Mouse (Mus musculus) MEL (cell line): ENCODE data around the gene Adgra1. TPM values are rescaled to one million over a fixed set of nuclear protein-coding genes. Genes with fewer than 3 reads are reported as not detected.

ENCODE experiments used
- DNase-seq: peaks from one replicate; pipeline ENCODE4 v3.0.0; 2011; ENCODE audit warnings: low read depth, low spot score
- H3K27ac ChIP-seq: 2 replicates; pipeline ENCODE4 v1.5.1; 2012; ENCODE audit warnings: low read depth, mild to moderate bottlenecking, control low read depth, low read length, moderate library complexity; ENCODE audit not compliant: control insufficient read depth
- H3K27me3 ChIP-seq, 2 experiments: fragments of 150-350 bp in 1 of 2; sonication (generic) in 1 of 2; 2 replicates each; pipeline ENCODE4 v1.6.1; 2012; ENCODE audit warnings: low read length in 2 of 2, mild to moderate bottlenecking in 2 of 2, improper control_type of control experiment in 1 of 2, moderate library complexity in 1 of 2; ENCODE audit not compliant: insufficient read depth in 2 of 2, control insufficient read depth in 1 of 2
- H3K36me3 ChIP-seq, 2 experiments: 2 replicates each; pipeline ENCODE4 v1.6.1; 2012 to 2014; ENCODE audit warnings: low read length in 2 of 2, improper control_type of control experiment in 1 of 2, inconsistent platforms in 1 of 2, mild to moderate bottlenecking in 1 of 2; ENCODE audit not compliant: insufficient read depth in 2 of 2, control insufficient read depth in 1 of 2
- H3K4me1 ChIP-seq, 2 experiments: fragments of 150-350 bp in 1 of 2; sonication (generic) in 1 of 2; 2 replicates each; pipeline ENCODE4 v1.6.1; 2012; ENCODE audit warnings: low read length in 2 of 2, improper control_type of control experiment in 1 of 2, mild to moderate bottlenecking in 1 of 2; ENCODE audit not compliant: insufficient read depth in 2 of 2, control insufficient read depth in 1 of 2
- H3K4me3 ChIP-seq, 2 experiments: fragments of 150-350 bp in 1 of 2; sonication (generic) in 1 of 2; 2 replicates each; pipeline ENCODE4 v1.5.1; 2012; ENCODE audit warnings: low read depth in 2 of 2, low read length in 2 of 2, mild to moderate bottlenecking in 2 of 2, moderate library complexity in 2 of 2, control low read depth in 1 of 2, improper control_type of control experiment in 1 of 2; ENCODE audit not compliant: control insufficient read depth in 1 of 2, insufficient read depth in 1 of 2
- H3K79me2 ChIP-seq: 2 replicates; pipeline ENCODE4 v1.6.1; 2012; ENCODE audit warnings: mild to moderate bottlenecking, low read length, moderate library complexity; ENCODE audit not compliant: control insufficient read depth, poor library complexity, insufficient read depth
- H3K9ac ChIP-seq: 2 replicates; pipeline ENCODE4 v1.6.1; 2012; ENCODE audit warnings: low read depth, mild to moderate bottlenecking, control low read depth, low read length, moderate library complexity; ENCODE audit not compliant: control insufficient read depth, poor library complexity, severe bottlenecking
- H3K9me3 ChIP-seq: fragments of 150-350 bp; sonication (generic); replicated peaks from 2 replicates; pipeline ENCODE4 v1.6.1; 2012; ENCODE audit warnings: mild to moderate bottlenecking, low read length, improper control_type of control experiment, moderate library complexity; ENCODE audit not compliant: insufficient read depth
- CHD1 ChIP-seq: IDR thresholded peaks from 2 replicates; pipeline ENCODE4 v1.6.1; 2012; ENCODE audit warnings: low read depth, mild to moderate bottlenecking, inconsistent platforms, low read length, improper control_type of control experiment
- CHD2 ChIP-seq: IDR thresholded peaks from 2 replicates; pipeline ENCODE4 v1.6.1; 2011; ENCODE audit warnings: low read length, improper control_type of control experiment
- GABPA ChIP-seq: IDR thresholded peaks from 2 replicates; pipeline ENCODE4 v1.6.1; 2012; ENCODE audit warnings: low read depth, mild to moderate bottlenecking, inconsistent platforms, low read length, improper control_type of control experiment, moderate library complexity
- GATA1 ChIP-seq: IDR thresholded peaks from 2 replicates; pipeline ENCODE4 v1.6.1; 2011; ENCODE audit warnings: low read depth, low read length, improper control_type of control experiment
- HCFC1 ChIP-seq: IDR thresholded peaks from 2 replicates; pipeline ENCODE4 v1.6.1; 2012; ENCODE audit warnings: low read depth, mild to moderate bottlenecking, inconsistent platforms, low read length, improper control_type of control experiment, moderate library complexity
- JUND ChIP-seq: IDR thresholded peaks from 2 replicates; pipeline ENCODE4 v1.6.1; 2011; ENCODE audit warnings: low read depth, mild to moderate bottlenecking, improper control_type of control experiment, low read length
- KAT2A ChIP-seq: conservative IDR thresholded peaks from 2 replicates; pipeline ENCODE4 v1.6.1; 2012; ENCODE audit warnings: low read depth, low read length, improper control_type of control experiment, inconsistent platforms
- MAFK ChIP-seq: IDR thresholded peaks from 2 replicates; pipeline ENCODE4 v1.6.1; 2011; ENCODE audit warnings: low read depth, mild to moderate bottlenecking, low read length, improper control_type of control experiment, borderline replicate concordance
- MAX ChIP-seq: IDR thresholded peaks from 2 replicates; pipeline ENCODE4 v1.6.1; 2011; ENCODE audit warnings: low read length, improper control_type of control experiment
- MAZ ChIP-seq: IDR thresholded peaks from 2 replicates; pipeline ENCODE4 v1.6.1; 2012; ENCODE audit warnings: low read depth, mild to moderate bottlenecking, inconsistent platforms, low read length, improper control_type of control experiment
- MEF2A ChIP-seq: IDR thresholded peaks from 2 replicates; pipeline ENCODE4 v1.6.1; 2014; ENCODE audit warnings: low read depth, mild to moderate bottlenecking, inconsistent platforms, low read length, improper control_type of control experiment; ENCODE audit not compliant: poor library complexity, insufficient replicate concordance, severe bottlenecking; ENCODE audit errors: extremely low read depth
- MYC ChIP-seq: IDR thresholded peaks from 2 replicates; pipeline ENCODE4 v1.6.1; 2011; ENCODE audit warnings: low read depth, mild to moderate bottlenecking, low read length, improper control_type of control experiment, moderate library complexity
- NELFE ChIP-seq: IDR thresholded peaks from 2 replicates; pipeline ENCODE4 v1.6.1; 2011; ENCODE audit warnings: low read depth, low read length, improper control_type of control experiment
- NRF1 ChIP-seq: IDR thresholded peaks from 2 replicates; pipeline ENCODE4 v1.6.1; 2014; ENCODE audit warnings: low read depth, mild to moderate bottlenecking, inconsistent platforms, low read length, improper control_type of control experiment, moderate library complexity; ENCODE audit not compliant: poor library complexity, insufficient read depth, severe bottlenecking
- SMC3 ChIP-seq: IDR thresholded peaks from 2 replicates; pipeline ENCODE4 v1.6.1; 2011; ENCODE audit warnings: low read depth, low read length, improper control_type of control experiment
- TBP ChIP-seq: IDR thresholded peaks from 2 replicates; pipeline ENCODE4 v1.8.0; 2011; ENCODE audit warnings: low read depth, low read length, improper control_type of control experiment
- TCF12 ChIP-seq: IDR thresholded peaks from 2 replicates; pipeline ENCODE4 v1.6.1; 2014; ENCODE audit warnings: low read depth, mild to moderate bottlenecking, inconsistent platforms, low read length, improper control_type of control experiment, moderate library complexity
- UBTF ChIP-seq: IDR thresholded peaks from 2 replicates; pipeline ENCODE4 v1.6.1; 2012; ENCODE audit warnings: low read depth, mild to moderate bottlenecking, inconsistent platforms, low read length, improper control_type of control experiment, moderate library complexity, borderline replicate concordance; ENCODE audit not compliant: insufficient read depth
- ZC3H11A ChIP-seq: IDR thresholded peaks from 2 replicates; pipeline ENCODE4 v1.6.1; 2012; ENCODE audit warnings: low read depth, mild to moderate bottlenecking, inconsistent platforms, low read length, improper control_type of control experiment
- ZMIZ1 ChIP-seq: IDR thresholded peaks from 2 replicates; pipeline ENCODE4 v1.6.1; 2012; ENCODE audit warnings: low read depth, mild to moderate bottlenecking, inconsistent platforms, low read length, improper control_type of control experiment, moderate library complexity
- polyA plus RNA-seq, 2 experiments: library from polyadenylated mRNA; stranded (reverse) in 1 of 2; unstranded in 1 of 2; fragments of >175 nt in 1 of 2; fragments of >200 nt in 1 of 2; gene quantifications; 2 replicates each; pipeline versions ENCODE4 v1.2.1 to v1.2.4; 2012; ENCODE audit warnings: low replicate concordance in 2 of 2, low read depth in 1 of 2; ENCODE audit not compliant: insufficient read length in 2 of 2, insufficient read depth in 1 of 2, missing spikeins in 1 of 2
- total RNA-seq: library from RNA; depleted of rRNA; stranded (reverse); fragments of 300-350 nt; gene quantifications from 2 replicates; pipeline ENCODE4 v1.2.3, GENCODE M21; 2012

The Adgra1 gene
- total and polyA plus RNA-seq, 3 experiments = not detected

DNA sequence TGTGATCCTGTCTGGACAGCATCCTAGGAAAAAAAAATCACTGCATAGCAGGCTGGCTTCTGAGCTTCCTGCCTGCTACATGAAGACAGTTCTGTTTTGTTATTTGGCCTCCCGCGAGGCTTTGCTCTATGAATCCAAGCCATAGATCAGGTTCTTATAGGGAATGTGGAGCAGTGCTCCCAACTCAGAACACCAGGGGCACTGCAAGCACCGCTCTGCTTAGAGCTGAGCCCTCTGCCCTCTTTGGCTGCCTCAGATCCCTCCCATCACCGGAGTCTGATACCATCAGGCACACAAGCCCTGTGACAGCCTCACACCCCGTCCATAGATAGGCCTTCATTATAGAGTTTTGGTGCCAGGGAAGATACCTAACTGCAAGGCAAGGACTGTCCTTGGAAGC is 9.2 kb downstream of the Adgra1 start:
- H3K4me3 ChIP-seq = no peak overlapping the region
- H3K4me1 ChIP-seq = no peaks in the 10 kb centered on the region
- no peak overlapping the region for H3K27ac ChIP-seq
- no peaks in the 10 kb centered on the region for H3K9me3 ChIP-seq
- no peaks in the 10 kb centered on the region for H3K27me3 ChIP-seq
- H3K9ac ChIP-seq = no peak overlapping the region
- no peaks in the 10 kb centered on the region for H3K36me3 ChIP-seq
- no peaks in the 10 kb centered on the region for H3K79me2 ChIP-seq
- TF ChIP-seq MAFK (no peak), MYC (no peak), ZC3H11A (no peak), SMC3 (no peak), NRF1 (no peak), JUND (no peak), GATA1 (no peak), ZMIZ1 (no peak), TCF12 (no peak), CHD1 (no peak), NELFE (no peak), HCFC1 (no peak), GABPA (no peak), KAT2A (no peak), CHD2 (no peak)
- DNase-seq = no peak

- Histone ChIP-seq H3K9me3 (no peaks in the 10 kb centered on the region), H3K27me3 (no peaks in the 10 kb centered on the region), H3K4me1 (no peaks in the 10 kb centered on the region), H3K36me3 (no peaks in the 10 kb centered on the region), H3K79me2 (no peaks in the 10 kb centered on the region), H3K27ac (no peak overlapping the region), H3K9ac (no peak overlapping the region), H3K4me3 (no peak overlapping the region)
- TF ChIP-seq NRF1 (no peak), MEF2A (no peak), CHD2 (no peak), MAZ (no peak), UBTF (no peak), TBP (no peak), MAX (no peak)
- no peak for DNase-seq
These were observed 9.8 kb downstream of the Adgra1 start for GRCm38 (mm10) chr7:139843776-139844175.
